ENCODE assay signal across 8 mouse cellular contexts in genomic region chr12:101028247-101028953, GRCm38 (mm10). TPM values are rescaled to one million over a fixed set of nuclear protein-coding genes. Genes with fewer than 3 reads are reported as not detected.
DNase-seq lines count a peak whose midpoint lies in the region; ATAC-seq lines count a peak whose summit lies in the region.

No protein-coding gene starts in this region.

- peaks cover 17% of the 10 kb centered on the region for H3K36me3 ChIP-seq in erythroblast, embryonic 14.5 days (ENCODE audit: control insufficient read depth)
- no peaks in the 10 kb centered on the region for H3K36me3 ChIP-seq in hindbrain, embryonic 16.5 days (ENCODE audit: control insufficient read depth, insufficient read depth, low read length)
- H3K36me3 ChIP-seq in midbrain, embryonic 16.5 days (ENCODE audit: control insufficient read depth, insufficient read depth, low read length): no peaks in the 10 kb centered on the region

- DNase-seq in spleen, postnatal 4 days (ENCODE audit: low spot score in 2 of 2): peak; percentile 38 to 76
- no peak for DNase-seq in spleen, postnatal 36 days (ENCODE audit: low spot score in 2 of 2)
- DNase-seq in urinary bladder, adult 18-20 months (ENCODE audit: low spot score in 2 of 2): no peak
- DNase-seq in yolk sac, embryonic 10.5 days (ENCODE audit: low spot score): no peak

- H3K4me2 ChIP-seq in hindbrain, embryonic 16.5 days (ENCODE audit: low read length): peak overlapping the region; percentile 90
- peak overlapping the region; percentile 76 for H3K4me2 ChIP-seq in midbrain, embryonic 16.5 days (ENCODE audit: low read length)

- H3K4me3 ChIP-seq in erythroblast, embryonic 14.5 days (replicated peaks): peak overlapping the region; percentile 87
- H3K4me3 ChIP-seq in hindbrain, embryonic 16.5 days (ENCODE audit: low read length): peak overlapping the region; percentile 83
- peak overlapping the region; percentile 80 for H3K4me3 ChIP-seq in midbrain, embryonic 16.5 days (ENCODE audit: low read depth, low read length)

- H3K27me3 ChIP-seq in erythroblast, embryonic 14.5 days (ENCODE audit: control insufficient read depth): no peaks in the 10 kb centered on the region
- no peaks in the 10 kb centered on the region for H3K27me3 ChIP-seq in hindbrain, embryonic 16.5 days (replicated peaks; ENCODE audit: control insufficient read depth, insufficient read depth, low read length)
- no peaks in the 10 kb centered on the region for H3K27me3 ChIP-seq in midbrain, embryonic 16.5 days (ENCODE audit: control insufficient read depth, insufficient read depth, low read depth, low read length)

- no peak for ATAC-seq in erythroblast, adult 5-6 weeks (replicated peaks; ENCODE audit: low FRiP score, poor library complexity, severe bottlenecking)
- ATAC-seq in hindbrain, embryonic 16.5 days: peak; percentile 56
- peak; percentile 65; the same call in 1 of the 2 replicates for ATAC-seq in midbrain, embryonic 16.5 days

- under 1% methylated on average over 59 of the region's 67 CpGs for WGBS in hindbrain, embryonic 16.5 days
- WGBS in midbrain, embryonic 16.5 days: under 1% methylated on average over 52 of the region's 67 CpGs

- H3K4me1 ChIP-seq in erythroblast, embryonic 14.5 days (ENCODE audit: control insufficient read depth): peaks cover 59% of the 10 kb centered on the region
- H3K4me1 ChIP-seq in hindbrain, embryonic 16.5 days (ENCODE audit: control insufficient read depth, insufficient read depth, low read depth, low read length): peaks cover 27% of the 10 kb centered on the region
- peaks cover 38% of the 10 kb centered on the region for H3K4me1 ChIP-seq in midbrain, embryonic 16.5 days (ENCODE audit: control insufficient read depth, insufficient read depth, low read length)

- H3K27ac ChIP-seq in hindbrain, embryonic 16.5 days (ENCODE audit: low read depth, low read length): peak overlapping the region; percentile 89
- peak overlapping the region; percentile 88 for H3K27ac ChIP-seq in midbrain, embryonic 16.5 days (ENCODE audit: low read length)

- no peaks in the 10 kb centered on the region for H3K9me3 ChIP-seq in erythroblast, embryonic 14.5 days (ENCODE audit: control insufficient read depth, low read length)
- H3K9me3 ChIP-seq in hindbrain, embryonic 16.5 days (ENCODE audit: control insufficient read depth, low read length): no peaks in the 10 kb centered on the region
- H3K9me3 ChIP-seq in midbrain, embryonic 16.5 days (replicated peaks; ENCODE audit: control insufficient read depth, low read length, poor library complexity, severe bottlenecking): no peaks in the 10 kb centered on the region

- H3K9ac ChIP-seq in hindbrain, embryonic 16.5 days (ENCODE audit: low read depth, low read length): peak overlapping the region; percentile 80
- peak overlapping the region; percentile 90 for H3K9ac ChIP-seq in midbrain, embryonic 16.5 days (ENCODE audit: low read depth, low read length)

RNA-seq across cellular contexts. Expression of gene Ccdc88c, which starts 0.5 kb away (rescaled TPM):
- 4.8 and 4.9 TPM in 2 replicates for polyA plus RNA-seq in erythroblast, embryonic 14.5 days (2012)
- total RNA-seq in erythroblast, adult 5-6 weeks (2015; ENCODE audit: low replicate concordance): 56.1 and 68.1 TPM in 2 replicates
- 180 TPM in 2 replicates for total RNA-seq in erythroblast, adult 5-6 weeks (2017; ENCODE audit: low replicate concordance)
- polyA plus RNA-seq in hindbrain, embryonic 16.5 days (2015; fragmentation: Nextera tagmentation; extraction: Ambion mirVana): 9.0 and 10.9 TPM in 2 replicates
- 12.0 and 12.5 TPM in 2 replicates for polyA plus RNA-seq in midbrain, embryonic 16.5 days (2015; fragmentation: Nextera tagmentation; extraction: Ambion mirVana)

RNA-seq across cellular contexts. Expression of gene Ppp4r3a, which starts 55.1 kb away (rescaled TPM):
- polyA plus RNA-seq in erythroblast, embryonic 14.5 days (2012): 1.8 and 2.2 TPM in 2 replicates
- 27.9 and 44.9 TPM in 2 replicates for total RNA-seq in erythroblast, adult 5-6 weeks (2015; ENCODE audit: low replicate concordance)
- 66.5 TPM in 2 replicates for total RNA-seq in erythroblast, adult 5-6 weeks (2017; ENCODE audit: low replicate concordance)
- 18.9 and 20.2 TPM in 2 replicates for polyA plus RNA-seq in hindbrain, embryonic 16.5 days (2015; fragmentation: Nextera tagmentation; extraction: Ambion mirVana)
- polyA plus RNA-seq in midbrain, embryonic 16.5 days (2015; fragmentation: Nextera tagmentation; extraction: Ambion mirVana): 22.8 and 24.4 TPM in 2 replicates

Comparison
In these comparisons a context has a peak if more than half of its experiments do, and no peak if none do; other contexts are left out.
1. DNase-seq: peak in spleen, postnatal 4 days (2 of 2); none in spleen, postnatal 36 days (0 of 2), urinary bladder, adult 18-20 months (0 of 2) and yolk sac, embryonic 10.5 days (single experiment).
2. Peak in every context shown above with its lines, with median percentiles within 50 percentile points of each other: H3K4me3 ChIP-seq.